Mouse (Mus musculus): ENCODE measurements around the gene Kpna2. TPM values are rescaled to one million over a fixed set of nuclear protein-coding genes. Genes with fewer than 3 reads are reported as not detected.

The Kpna2 gene
- polyA plus RNA-seq, 1 experiment from 2014 or later = 294 TPM

DNA sequence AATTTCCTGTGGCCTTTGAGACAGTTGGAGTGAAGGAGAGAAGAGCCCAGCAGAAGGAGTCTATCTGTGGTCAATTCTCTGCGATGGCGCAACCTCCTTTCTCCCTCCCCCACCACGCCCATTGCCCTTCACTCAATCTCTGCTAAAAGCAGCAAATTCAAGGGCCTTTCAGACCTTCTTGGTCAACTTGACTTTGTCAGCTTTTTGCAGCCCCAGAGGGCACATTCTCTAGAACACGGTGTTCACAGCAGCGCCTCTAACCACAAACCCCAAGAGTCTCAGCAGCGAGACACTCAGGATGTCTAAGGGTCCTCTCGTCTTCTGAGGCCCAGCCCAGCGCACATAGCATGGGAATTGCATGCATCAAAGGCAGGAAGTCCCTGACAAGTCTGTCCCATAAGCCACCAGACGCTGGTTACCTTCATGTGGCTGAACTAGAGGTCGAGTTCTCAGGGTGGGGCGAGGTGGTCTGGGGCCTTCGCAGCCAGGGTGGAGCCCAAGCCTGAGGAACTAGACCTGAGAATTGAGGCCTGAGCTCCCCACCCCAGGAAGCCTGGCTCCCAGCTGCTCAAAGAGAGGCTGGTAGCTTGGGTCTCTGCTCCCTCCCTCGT is 37.8 kb downstream of the Kpna2 start:
- H3K9ac ChIP-seq (ENCODE audit: low read depth, low read length) = no peak overlapping the region
- peak; percentile 18 for DNase-seq (ENCODE audit: low spot score)
- 64% methylated on average over 13 of the region's 13 CpGs for WGBS
- H3K4me1 ChIP-seq (ENCODE audit: control insufficient read depth, insufficient read depth, low read length) = 0 out of 2 replicates have a peak, but pooled peaks cover 8% of the 10 kb centered on the region
- 0 out of 2 replicates have a peak, but pooled peaks cover 4% of the 10 kb centered on the region for H3K9me3 ChIP-seq (ENCODE audit: control insufficient read depth, low read length)
- H3K4me3 ChIP-seq (ENCODE audit: low read depth, low read length) = no peak overlapping the region
- ATAC-seq (ENCODE audit: low read depth) = no peak
- no peak overlapping the region for H3K27ac ChIP-seq (replicated peaks; ENCODE audit: low read depth, low read length)
- no peaks in the 10 kb centered on the region for H3K36me3 ChIP-seq (ENCODE audit: control insufficient read depth, insufficient read depth, low read length)
- H3K27me3 ChIP-seq (replicated peaks; ENCODE audit: control insufficient read depth, insufficient read depth, low read length) = no peaks in the 10 kb centered on the region
- no peak overlapping the region for H3K4me2 ChIP-seq (ENCODE audit: low read depth, low read length)

DNA sequence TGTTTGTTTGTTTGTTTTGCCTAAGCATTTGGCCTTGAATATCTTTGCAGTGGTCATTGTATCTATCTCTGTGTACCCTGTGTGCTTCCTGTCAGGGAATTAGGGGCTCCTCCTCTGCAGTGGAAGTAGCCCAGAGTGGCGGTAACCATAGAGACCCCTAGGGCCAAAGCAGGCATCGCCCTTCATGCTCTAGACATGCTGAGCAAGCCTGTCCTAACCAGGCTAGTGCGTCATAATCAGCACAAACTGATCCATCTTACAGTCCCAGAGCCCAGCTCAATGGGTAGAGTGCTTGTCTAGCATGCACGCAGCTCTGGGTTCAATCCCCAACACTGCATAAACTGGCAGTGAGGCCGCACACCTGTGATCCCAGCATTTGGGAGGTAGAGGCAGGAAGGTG is 40.2 kb downstream of the Kpna2 start:
- no peak for ATAC-seq (ENCODE audit: low read depth)
- WGBS = 89% methylated on average over 5 of the region's 5 CpGs

DNA sequence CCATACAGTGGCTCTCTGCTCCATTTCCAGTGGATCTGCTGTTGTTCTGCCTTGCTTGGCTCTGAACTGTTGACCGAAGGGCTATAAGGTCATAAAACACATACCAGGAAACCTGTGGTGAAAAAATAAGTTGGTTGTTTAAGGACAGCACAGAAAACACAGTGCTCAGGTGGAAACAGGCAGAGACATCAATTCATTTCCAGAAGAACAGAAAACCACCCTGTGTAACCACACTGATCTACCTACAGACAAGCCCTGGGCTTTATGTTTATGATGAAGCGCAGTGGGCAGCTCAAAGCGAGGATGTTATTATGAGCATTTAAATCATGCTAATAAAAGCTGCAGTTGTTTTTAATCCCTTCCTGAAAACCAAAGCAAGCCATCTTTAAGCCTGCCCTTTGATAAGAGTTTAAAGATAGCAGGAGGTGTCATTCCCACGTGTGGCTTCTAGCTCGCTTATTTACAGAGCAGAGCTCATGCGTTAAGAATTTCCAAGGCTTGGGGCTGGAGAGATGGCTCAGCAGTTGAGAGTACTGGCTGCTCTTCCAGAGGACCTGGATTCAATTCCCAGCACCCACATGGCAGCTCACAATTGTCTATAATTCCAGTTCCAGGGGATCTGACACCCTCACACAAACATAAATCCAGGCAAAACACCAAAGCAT is 40.8 kb downstream of the Kpna2 start:
- no peak overlapping the region for H3K4me3 ChIP-seq (ENCODE audit: low read depth, low read length)
- 0 out of 2 replicates have a peak, but pooled peaks cover 8% of the 10 kb centered on the region for H3K4me1 ChIP-seq (ENCODE audit: control insufficient read depth, insufficient read depth, low read length)
- H3K27ac ChIP-seq (replicated peaks; ENCODE audit: low read depth, low read length) = no peak overlapping the region
- no peak overlapping the region for H3K4me2 ChIP-seq (ENCODE audit: low read depth, low read length)
- ATAC-seq (ENCODE audit: low read depth) (no peak), DNase-seq (ENCODE audit: low spot score) (no peak)
- 82% methylated on average over 6 of the region's 6 CpGs for WGBS
- no peak overlapping the region for H3K9ac ChIP-seq (ENCODE audit: low read depth, low read length)
- no peaks in the 10 kb centered on the region for H3K9me3 ChIP-seq (ENCODE audit: control insufficient read depth, low read length)
- H3K36me3 ChIP-seq (ENCODE audit: control insufficient read depth, insufficient read depth, low read length) = no peaks in the 10 kb centered on the region
- H3K27me3 ChIP-seq (replicated peaks; ENCODE audit: control insufficient read depth, insufficient read depth, low read length) = no peaks in the 10 kb centered on the region

More for the DNA sequence above, 40.2 kb downstream of the Kpna2 start:
- H3K9ac ChIP-seq (ENCODE audit: low read depth, low read length) = no peak overlapping the region
- no peak overlapping the region for H3K4me3 ChIP-seq (ENCODE audit: low read depth, low read length)
- H3K27me3 ChIP-seq (replicated peaks; ENCODE audit: control insufficient read depth, insufficient read depth, low read length) = no peaks in the 10 kb centered on the region
- no peak overlapping the region for H3K4me2 ChIP-seq (ENCODE audit: low read depth, low read length)
- no peaks in the 10 kb centered on the region for H3K36me3 ChIP-seq (ENCODE audit: control insufficient read depth, insufficient read depth, low read length)
- no peak for DNase-seq (ENCODE audit: low spot score)
- 0 out of 2 replicates have a peak, but pooled peaks cover 8% of the 10 kb centered on the region for H3K4me1 ChIP-seq (ENCODE audit: control insufficient read depth, insufficient read depth, low read length)
- 0 out of 2 replicates have a peak, but pooled peaks cover 2% of the 10 kb centered on the region for H3K9me3 ChIP-seq (ENCODE audit: control insufficient read depth, low read length)
- no peak overlapping the region for H3K27ac ChIP-seq (replicated peaks; ENCODE audit: low read depth, low read length)

DNA sequence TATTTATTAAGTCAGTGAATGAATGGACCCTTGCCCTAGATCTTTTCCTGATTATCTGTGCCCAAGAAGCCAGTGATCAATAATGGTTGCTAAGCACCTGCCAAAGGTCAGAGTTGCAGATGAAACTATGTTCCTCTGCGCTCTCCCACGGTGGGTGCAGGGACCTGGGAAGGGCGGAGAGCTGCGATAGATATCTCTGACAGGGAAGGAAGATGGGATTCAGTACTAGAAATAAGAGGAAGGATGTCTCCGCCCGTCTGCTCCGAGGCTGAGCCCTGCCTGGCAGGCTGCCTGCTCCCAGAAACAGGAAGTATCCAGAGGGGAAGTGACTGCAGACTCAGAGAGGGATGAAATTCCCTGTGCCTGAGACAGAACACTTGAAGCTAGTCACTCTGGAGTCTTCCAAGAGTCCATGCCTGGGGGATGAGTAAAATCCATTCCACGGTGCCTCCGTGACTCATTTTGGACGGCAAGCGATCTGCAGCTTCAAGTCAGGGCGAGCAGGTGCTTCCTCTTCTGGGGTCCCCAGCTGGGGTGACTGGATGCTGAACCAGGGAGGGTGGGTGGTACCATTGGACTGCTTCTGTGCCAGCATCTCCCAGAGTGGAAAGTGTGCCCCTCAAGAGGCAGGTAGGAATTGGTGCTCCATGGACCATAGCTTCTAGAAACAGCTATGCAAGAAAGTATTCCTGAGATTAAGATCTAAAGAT is 41.9 kb downstream of the Kpna2 start:
- Histone ChIP-seq H3K9me3 (ENCODE audit: control insufficient read depth, low read length) (no peaks in the 10 kb centered on the region), H3K36me3 (ENCODE audit: control insufficient read depth, insufficient read depth, low read length) (no peaks in the 10 kb centered on the region), H3K27me3 (replicated peaks; ENCODE audit: control insufficient read depth, insufficient read depth, low read length) (no peaks in the 10 kb centered on the region), H3K4me1 (ENCODE audit: control insufficient read depth, insufficient read depth, low read length) (0 out of 2 replicates have a peak, but pooled peaks cover 8% of the 10 kb centered on the region), H3K27ac (replicated peaks; ENCODE audit: low read depth, low read length) (peak overlapping the region; percentile 41; the same call in 1 of the 2 replicates), H3K4me2 (ENCODE audit: low read depth, low read length) (no peak overlapping the region), H3K4me3 (ENCODE audit: low read depth, low read length) (no peak overlapping the region), H3K9ac (ENCODE audit: low read depth, low read length) (no peak overlapping the region)
- 67% methylated on average over 12 of the region's 12 CpGs for WGBS
- DNase-seq (ENCODE audit: low spot score) = peak; percentile 62
- ATAC-seq (ENCODE audit: low read depth) = no peak; the same call in 1 of the 2 replicates

DNA sequence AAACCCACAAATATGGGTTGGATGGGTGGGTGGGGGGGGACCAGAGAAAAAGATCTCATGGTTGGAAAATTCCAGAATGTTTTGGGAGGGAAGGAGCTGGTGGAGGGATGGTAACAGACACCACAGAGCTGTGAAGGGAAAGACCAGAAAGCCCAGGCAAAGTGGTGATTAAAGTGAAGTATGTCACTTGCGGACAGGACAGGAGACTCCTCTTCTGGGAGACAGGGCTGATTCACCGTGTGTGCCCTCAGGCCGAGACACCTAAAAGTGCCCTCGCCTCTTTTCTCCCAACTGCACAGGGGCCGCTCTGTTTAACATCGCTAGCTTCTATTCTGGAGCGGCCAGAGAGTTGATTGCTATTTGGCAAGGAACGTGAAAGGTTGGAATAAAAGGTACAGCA is 44.8 kb downstream of the Kpna2 start:
- Histone ChIP-seq H3K27ac (replicated peaks; ENCODE audit: low read depth, low read length) (no peak overlapping the region), H3K27me3 (replicated peaks; ENCODE audit: control insufficient read depth, insufficient read depth, low read length) (no peaks in the 10 kb centered on the region), H3K9ac (ENCODE audit: low read depth, low read length) (no peak overlapping the region), H3K4me2 (ENCODE audit: low read depth, low read length) (peak overlapping the region; percentile 7; the same call in 1 of the 2 replicates), H3K4me1 (ENCODE audit: control insufficient read depth, insufficient read depth, low read length) (no peaks in the 10 kb centered on the region), H3K4me3 (ENCODE audit: low read depth, low read length) (no peak overlapping the region), H3K9me3 (ENCODE audit: control insufficient read depth, low read length) (no peaks in the 10 kb centered on the region), H3K36me3 (ENCODE audit: control insufficient read depth, insufficient read depth, low read length) (no peaks in the 10 kb centered on the region)
- DNase-seq (ENCODE audit: low spot score) = no peak
- ATAC-seq (ENCODE audit: low read depth) = no peak
- WGBS = 59% methylated on average over 8 of the region's 8 CpGs

DNA sequence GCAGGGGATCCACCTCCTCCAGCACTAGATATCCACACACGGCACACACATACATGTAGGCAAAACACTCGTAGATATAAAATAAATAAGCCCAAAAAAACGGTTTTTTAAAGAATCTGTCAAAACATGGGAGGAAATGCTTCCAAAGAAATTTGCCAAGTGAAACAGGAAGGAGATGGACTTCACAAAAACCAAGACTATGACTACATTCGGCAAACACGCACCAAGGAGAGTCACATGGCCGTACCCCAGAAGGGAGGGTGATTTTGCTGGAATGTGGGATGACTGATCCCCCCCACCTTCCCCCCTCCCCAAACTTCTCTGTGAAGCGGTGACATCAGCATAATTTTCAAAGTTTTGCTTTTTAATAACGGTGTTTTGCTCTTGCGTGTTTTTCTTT is 45.2 kb downstream of the Kpna2 start:
- whole genome bisulfite sequencing = 53% methylated on average over 9 of the region's 9 CpGs
- Histone ChIP-seq H3K4me3 (ENCODE audit: low read depth, low read length) (no peak overlapping the region), H3K4me1 (ENCODE audit: control insufficient read depth, insufficient read depth, low read length) (no peaks in the 10 kb centered on the region), H3K9me3 (ENCODE audit: control insufficient read depth, low read length) (no peaks in the 10 kb centered on the region), H3K27ac (replicated peaks; ENCODE audit: low read depth, low read length) (no peak overlapping the region), H3K36me3 (ENCODE audit: control insufficient read depth, insufficient read depth, low read length) (no peaks in the 10 kb centered on the region), H3K4me2 (ENCODE audit: low read depth, low read length) (peak overlapping the region; percentile 7; the same call in 1 of the 2 replicates), H3K27me3 (replicated peaks; ENCODE audit: control insufficient read depth, insufficient read depth, low read length) (no peaks in the 10 kb centered on the region), H3K9ac (ENCODE audit: low read depth, low read length) (no peak overlapping the region; the same call in 1 of the 2 replicates)
- no peak for ATAC-seq (ENCODE audit: low read depth)
- peak; percentile 47 for DNase-seq (ENCODE audit: low spot score)

Other genes starting within 250 kb of the Kpna2 start
- gene Pecam1, start 248.9 kb downstream of the Kpna2 start, polyA plus RNA-seq (2014; fragmentation: Nextera tagmentation; extraction: Ambion mirVana) = 46.8 and 48.9 TPM in 2 replicates
- 1.4 and 2.0 TPM in 2 replicates for gene Milr1, start 248.3 kb downstream of the Kpna2 start, polyA plus RNA-seq (2014; fragmentation: Nextera tagmentation; extraction: Ambion mirVana)
- gene Polg2, start 220.0 kb downstream of the Kpna2 start, polyA plus RNA-seq (2014; fragmentation: Nextera tagmentation; extraction: Ambion mirVana) = 9.8 and 10.2 TPM in 2 replicates
- gene Ddx5, start 210.4 kb downstream of the Kpna2 start, polyA plus RNA-seq (2014; fragmentation: Nextera tagmentation; extraction: Ambion mirVana) = 334 and 344 TPM in 2 replicates
- 15.8 and 16.6 TPM in 2 replicates for gene Cep95, start 210.3 kb downstream of the Kpna2 start, polyA plus RNA-seq (2014; fragmentation: Nextera tagmentation; extraction: Ambion mirVana)
- 18.1 and 20.7 TPM in 2 replicates for gene Smurf2, start 78.8 kb downstream of the Kpna2 start, polyA plus RNA-seq (2014; fragmentation: Nextera tagmentation; extraction: Ambion mirVana)
- 4.1 and 4.3 TPM in 2 replicates for gene 1810010H24Rik, start 26.1 kb upstream of the Kpna2 start, polyA plus RNA-seq (2014; fragmentation: Nextera tagmentation; extraction: Ambion mirVana)
- gene Bptf, start 132.6 kb upstream of the Kpna2 start, polyA plus RNA-seq (2014; fragmentation: Nextera tagmentation; extraction: Ambion mirVana) = 34.8 and 37.0 TPM in 2 replicates
- gene Nol11, start 189.8 kb upstream of the Kpna2 start, polyA plus RNA-seq (2014; fragmentation: Nextera tagmentation; extraction: Ambion mirVana) = 37.4 and 44.0 TPM in 2 replicates

All from embryonic facial prominence, embryonic 14.5 days (tissue).